Mouse (Mus musculus) B cell, adult 2 months (primary cell): ENCODE data around the gene Ltc4s.

ENCODE experiments used
- DNase-seq, 2 experiments: peaks; one replicate each; pipeline ENCODE4 v3.0.0; 2022

Ltc4s gene

DNA sequence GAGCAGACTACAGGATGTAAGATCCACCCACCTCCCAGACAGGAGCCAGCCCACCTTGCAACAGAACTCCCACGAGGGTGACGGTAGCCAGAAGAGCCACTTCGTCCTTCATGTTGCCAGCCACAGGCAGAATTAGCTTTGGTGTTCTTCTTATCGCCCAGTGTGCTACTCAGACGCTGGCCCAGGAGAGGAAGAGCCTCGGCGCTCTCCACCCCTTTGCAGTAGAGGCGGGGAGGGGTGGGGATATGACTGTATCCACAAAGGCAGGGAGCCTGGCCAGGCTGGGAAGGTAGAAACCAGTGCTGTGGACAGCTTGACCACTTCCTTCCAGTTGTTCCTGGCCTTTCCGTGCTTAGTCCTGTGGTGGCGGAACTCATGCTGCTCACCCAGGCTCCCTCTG is at the start of gene Ltc4s:
Gene Ltc4s, minus strand, starts transcription at position 293 of the 400 bp plus-strand sequence.
- no peak for DNase-seq

DNA sequence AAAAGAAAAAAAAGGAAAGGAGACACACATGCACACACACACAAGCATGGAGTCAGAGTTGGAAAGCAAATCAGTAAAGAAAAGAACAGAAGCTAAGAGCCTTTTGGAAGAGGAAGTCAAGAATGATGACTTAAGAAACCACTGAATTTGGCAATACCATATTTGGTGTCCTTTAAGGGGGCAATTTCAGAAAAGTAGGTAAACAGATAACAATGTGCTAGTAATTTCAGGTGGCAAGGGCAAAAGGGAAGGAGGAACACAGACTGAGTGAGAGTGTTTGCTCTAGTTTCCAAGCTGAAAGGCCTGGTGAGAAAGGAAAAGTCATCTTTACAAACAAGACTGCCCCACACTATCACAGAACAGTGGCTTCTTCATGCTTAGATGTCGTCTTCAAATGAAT is 48.0 kb upstream of the Ltc4s start:
- DNase-seq: no peak

DNA sequence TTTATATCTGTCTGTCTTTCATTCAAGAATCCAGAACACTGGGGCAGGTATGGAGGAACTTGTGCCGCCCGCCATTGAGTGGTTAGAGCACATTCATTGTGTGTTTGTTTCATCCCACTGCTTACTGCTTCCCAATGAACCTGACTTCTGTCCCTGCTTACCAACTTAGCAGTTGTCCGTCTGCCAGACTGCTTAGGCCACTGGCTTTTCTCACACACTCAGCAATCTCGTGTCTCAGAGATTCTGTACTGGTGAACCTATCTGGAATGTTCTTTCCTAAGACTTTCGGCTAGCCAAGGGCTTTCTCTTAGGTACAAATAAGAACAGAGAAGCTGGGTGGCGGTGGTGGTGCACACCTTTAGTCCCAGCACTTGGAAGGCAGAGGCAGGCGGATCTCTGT is 47.3 kb upstream of the Ltc4s start:
- DNase-seq: no peak

DNA sequence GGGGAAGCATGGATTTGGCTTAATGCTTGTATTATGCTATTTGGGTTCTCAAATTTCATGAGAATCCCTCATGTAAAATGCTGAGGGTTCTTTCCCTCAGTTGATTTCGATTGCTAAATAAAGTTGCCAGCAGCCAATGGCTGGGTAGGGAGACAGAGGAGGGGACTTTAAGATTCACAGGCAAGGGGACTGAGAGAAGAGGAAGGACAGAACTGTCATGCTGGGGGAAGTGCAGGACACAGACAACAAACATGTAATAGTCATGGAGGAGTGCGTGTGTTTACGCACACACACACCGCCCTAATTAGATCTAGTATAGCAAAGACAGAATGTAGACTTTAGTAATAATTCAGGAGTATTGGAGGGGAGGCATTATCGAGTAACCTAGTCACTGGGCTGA is 46.8 kb upstream of the Ltc4s start:
- no peak for DNase-seq

DNA sequence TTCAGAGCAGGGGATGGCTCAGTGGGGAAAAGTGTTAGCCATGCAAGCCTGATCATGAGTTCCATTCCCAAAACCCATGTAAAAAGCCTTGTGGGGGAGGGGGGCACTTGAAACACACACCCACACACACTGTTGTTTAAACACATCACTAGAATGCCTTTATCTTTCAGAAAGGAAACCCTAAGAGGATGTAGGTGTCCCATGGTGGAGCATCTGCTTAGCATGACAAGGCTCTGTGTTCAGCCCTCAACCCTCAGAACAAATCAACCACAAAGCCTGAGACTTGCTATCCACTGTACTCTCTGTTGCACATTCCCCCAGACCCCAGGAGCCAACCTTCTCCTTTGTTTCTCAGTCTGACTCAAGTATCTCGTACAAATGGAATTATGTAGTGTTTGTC is 41.6 kb upstream of the Ltc4s start:
- no peak for DNase-seq

DNA sequence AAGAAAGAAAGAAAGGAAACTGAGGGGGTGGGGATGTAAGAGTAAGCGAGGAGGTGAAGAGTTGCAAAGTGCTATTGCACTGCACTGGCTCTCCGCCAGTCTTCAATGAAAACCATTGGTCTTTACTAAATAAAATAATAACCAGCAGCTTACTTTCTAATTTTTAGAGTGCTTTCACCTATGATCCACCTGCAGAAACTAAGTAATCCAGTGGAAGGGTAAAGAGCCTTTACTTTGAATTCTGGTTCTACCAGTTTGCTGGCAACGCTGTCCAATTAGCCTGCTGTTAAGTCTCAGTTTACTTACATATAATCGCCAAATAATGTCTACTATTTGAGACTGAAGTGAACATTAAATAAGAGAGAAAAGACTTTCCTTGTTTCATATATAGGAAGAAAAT is 40.6 kb upstream of the Ltc4s start:
- DNase-seq: no peak

DNA sequence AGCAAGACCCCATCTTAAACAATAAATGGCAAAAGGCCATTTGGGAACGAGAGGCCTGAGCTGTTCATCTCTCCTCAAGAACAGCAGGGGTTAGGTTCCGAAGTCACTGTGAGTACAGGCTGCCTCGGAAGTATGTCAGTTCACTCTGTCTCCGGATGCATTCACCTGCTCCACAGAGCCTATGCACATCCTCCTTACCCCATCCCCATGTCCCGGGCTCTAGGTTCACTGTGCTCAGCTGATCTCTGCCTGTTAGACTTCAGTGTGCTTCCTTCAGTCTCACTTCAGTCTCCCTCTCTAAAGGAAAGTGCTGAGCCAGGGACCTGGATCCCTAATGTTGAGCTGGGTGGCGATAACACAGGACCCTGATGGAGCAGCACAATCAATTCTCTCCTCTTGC is 39.3 kb upstream of the Ltc4s start:
- no peak for DNase-seq

DNA sequence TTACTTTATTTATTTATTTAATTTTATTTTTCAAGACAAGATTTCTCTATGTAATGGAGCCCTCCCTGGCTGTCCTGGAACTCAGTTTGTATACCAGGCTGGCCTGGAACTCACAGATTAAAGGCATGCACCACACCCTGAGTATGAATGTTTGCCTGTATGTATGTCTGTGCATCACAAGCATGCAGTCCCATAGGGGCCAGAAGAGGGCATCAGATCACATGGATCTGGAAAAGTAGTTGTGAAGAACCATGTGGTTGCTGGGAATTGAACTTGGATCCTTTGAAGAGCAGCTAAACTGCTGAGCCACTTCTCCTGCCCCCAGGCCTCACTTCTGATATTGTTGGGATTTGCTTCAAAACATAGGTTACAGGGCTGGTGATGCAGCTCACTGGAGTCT is 38.6 kb upstream of the Ltc4s start:
- DNase-seq: no peak

DNA sequence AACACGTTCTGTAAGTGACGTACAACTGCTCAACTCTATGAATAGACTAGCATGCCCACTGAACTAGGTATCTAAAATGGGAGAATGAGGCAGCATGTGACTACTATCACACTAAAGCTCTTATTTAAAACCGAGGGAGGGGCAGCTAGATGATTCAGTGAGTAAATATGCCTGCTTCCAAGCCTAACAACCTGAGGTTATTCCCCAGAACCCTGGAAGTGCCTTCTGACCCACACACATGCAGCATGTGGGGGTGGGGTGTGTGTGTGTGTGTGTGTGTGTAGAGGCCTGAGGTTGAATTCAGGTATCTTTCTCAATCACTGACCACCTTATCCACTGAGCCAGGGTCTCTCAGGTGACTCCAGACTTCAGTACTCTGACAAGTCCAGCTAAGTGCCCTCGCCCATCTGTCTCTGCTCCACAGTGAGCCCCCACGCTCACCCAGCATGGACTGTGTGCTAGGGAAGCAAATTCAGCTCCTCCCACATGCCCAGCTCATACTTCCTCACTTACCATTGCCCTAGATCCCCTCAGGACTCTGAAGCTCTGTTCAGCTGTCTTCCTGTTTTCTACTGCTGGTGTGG is 37.2 kb upstream of the Ltc4s start:
- DNase-seq: peak; percentile 22 to 36

DNA sequence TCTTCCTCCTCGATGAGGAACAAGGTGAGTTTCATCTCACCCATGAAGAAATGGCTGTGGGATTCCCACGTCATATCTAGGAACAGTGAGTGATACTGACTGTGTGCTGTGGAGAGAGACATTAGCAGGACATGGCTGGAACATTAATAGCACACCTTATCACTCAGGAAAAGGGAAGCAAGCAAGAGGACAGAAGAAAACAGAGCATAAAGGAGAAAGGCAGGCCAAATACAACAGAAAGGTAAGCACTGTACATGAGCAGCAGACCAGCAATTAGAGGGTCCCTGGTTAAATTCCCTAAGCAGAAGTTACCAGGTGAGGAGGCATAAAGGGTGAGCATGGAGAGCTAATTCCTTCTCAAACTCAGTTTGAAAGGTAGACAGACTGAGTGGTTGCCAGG is 36.7 kb upstream of the Ltc4s start:
- DNase-seq: no peak

DNA sequence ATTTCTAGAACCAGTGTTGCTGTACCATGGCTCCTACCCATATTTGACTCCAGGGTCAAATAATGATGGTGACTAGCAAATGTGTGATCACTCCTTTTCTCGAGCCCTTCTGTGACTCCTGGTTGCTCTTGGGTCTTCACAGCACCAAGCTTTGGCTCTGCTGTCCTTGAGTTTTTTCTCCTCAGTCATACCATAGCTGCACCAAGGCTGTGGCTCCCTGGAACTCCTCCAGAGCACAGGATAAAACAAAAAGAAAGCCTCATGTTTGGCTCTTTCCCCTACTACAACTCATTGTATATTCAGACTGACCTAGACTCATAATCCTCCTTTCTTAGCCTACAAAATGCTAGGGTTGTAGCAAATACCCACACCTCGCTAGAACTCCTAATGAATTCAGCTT is 34.4 kb upstream of the Ltc4s start:
- no peak for DNase-seq

DNA sequence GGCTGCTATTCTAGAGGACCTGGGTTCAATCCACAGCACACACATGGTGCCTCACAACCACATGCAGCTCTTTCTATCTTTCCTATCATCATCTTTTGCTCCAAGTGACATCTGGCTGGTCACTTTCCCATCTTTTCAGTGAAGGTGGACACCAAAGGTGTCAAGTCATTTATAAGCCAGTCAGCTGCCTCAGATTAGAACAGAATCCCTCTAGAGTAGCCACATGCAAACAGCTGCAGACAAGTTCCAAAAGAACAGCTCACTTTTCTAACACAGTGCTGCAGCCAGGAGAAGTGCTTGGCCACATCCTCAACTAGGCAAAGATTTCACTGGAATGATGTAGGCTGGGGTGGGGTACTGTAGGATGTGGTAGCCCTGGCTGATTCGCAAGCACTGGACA is 31.5 kb upstream of the Ltc4s start:
- DNase-seq: no peak

DNA sequence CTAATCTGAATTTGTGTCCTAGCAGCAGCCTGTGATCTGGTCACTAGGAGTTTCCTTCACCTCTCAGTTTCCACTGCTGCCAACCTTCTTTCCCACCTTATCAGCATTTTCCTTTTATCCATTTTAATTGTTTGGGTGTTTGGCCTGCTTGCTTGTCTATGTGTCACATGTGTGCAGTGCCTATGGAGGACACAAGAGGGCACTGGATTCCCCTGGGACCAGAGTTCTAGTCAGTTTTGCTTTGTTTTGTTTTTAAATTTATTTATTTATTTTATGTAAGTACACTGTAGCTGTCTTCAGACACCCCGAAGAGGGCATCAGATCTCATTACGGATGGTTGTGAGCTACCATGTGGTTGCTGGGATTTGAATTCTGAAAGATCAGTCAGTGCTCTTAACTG is 30.7 kb upstream of the Ltc4s start:
- DNase-seq: peak; percentile 75 to 79

DNA sequence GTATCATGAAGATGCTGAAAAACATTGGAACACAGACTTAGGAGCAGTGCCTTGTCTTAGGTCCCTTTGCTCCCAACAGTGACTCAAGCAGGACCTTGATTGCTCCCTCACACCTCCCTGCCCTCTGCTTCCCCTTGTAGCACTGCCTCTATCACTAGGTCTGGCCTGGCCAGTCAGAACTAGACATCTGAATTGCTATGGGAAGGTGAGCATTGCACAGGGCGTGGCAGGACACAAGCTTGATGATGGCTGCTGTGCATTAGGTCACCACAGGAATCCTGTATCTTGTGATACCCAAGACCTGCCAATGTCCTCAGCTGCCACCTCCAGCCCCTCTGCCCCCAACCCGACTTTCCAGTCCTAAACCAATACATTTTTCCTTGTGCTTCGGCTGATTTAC is 28.6 kb upstream of the Ltc4s start:
- DNase-seq: no peak

DNA sequence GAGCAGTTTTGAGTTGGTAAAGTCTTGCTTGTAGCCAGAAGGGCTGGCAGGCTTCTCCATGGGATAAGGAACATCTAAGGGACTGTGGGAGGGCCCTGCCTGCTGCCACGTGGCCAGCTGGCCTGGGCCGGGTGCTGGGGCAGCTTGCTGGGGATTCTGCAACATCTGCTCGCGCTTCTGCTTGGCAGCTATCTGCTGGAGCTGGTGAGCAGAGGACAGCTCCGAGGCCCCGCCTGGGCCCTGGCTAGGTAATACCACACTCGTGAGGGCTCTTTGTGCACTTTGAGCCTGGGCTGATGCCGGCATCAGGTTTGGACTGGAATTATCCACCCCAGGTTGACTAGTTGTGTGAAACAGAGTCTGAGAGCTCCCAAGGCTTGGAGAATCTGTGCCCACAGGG is 27.5 kb upstream of the Ltc4s start:
- DNase-seq: no peak

DNA sequence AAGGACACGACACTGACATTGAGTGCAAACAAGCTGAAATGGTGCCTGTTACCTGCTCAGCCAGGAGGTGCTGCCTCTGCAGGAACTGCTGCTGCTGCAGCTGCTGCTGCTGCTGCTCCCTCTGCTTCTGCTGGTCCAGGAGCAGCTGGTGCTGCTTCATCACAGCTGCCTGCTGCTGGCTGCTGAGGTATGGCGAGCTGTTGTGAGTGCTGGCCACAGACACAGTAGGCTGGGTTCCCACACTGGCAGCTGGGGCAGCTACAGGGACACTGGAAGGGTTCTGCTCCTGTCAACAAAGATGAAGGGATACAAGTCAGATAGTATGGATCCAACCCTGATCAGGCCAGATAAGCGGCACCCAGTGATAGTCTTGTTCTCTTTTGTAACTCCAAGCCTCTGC is 24.8 kb upstream of the Ltc4s start:
- no peak for DNase-seq

DNA sequence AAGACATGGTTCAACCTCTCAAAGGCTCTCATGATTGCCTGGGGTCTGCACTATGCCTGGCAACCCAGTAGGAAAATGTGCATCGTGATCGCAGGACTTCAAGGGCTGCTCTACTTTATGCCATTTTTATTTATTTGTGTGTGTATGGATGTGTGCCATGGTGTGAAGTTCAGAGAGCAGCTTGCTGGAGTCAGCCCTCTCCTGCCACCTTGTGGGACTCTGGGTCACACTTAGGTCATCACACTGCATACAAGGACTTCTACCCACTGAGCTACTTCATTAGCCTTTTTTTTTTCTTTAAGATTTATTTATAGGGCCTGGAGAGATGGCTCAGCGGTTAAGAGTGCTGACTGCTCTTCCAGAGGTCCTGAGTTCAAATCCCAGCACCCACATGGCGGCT is 23.6 kb upstream of the Ltc4s start:
- peak; percentile 23 to 44 for DNase-seq

DNA sequence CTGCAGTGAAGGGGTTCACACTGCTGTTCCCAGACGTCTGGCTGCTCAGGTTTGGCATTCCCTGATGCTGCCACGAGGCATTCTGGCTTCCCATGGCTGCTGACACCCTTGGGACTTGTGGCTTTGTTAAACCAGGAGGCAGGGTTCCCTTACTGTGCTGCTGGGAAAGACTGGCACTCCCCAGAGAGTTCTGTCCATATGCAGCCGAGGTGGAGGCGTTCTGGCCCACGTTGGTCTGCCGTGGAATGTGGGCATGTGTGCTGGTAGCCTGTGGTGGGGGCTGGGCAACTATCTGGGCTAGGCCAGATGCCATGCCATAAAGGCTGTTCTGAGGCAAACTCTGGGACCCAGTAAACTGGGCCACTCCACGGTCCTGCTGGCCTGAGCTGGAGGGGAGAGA is 19.9 kb upstream of the Ltc4s start:
- no peak for DNase-seq

DNA sequence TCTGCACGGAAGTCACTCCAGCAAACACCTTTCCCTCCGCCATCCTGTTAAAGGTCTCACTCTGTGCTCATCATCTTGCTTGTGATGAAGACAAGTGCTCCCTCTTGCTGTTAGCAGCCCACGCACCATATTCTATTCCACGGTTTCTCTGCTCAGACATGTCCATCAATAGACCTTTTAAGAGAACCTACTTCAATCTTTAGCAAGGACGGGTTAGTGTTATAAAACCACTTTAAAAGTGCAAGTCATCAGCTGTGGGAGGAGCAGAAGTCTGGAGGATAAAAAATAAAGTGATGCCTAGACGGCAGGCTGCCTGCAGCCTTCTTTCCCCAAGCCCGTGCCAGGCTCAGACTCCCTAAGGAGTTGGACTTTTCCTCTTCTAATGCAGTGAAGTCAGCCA is 18.2 kb upstream of the Ltc4s start:
- no peak for DNase-seq

DNA sequence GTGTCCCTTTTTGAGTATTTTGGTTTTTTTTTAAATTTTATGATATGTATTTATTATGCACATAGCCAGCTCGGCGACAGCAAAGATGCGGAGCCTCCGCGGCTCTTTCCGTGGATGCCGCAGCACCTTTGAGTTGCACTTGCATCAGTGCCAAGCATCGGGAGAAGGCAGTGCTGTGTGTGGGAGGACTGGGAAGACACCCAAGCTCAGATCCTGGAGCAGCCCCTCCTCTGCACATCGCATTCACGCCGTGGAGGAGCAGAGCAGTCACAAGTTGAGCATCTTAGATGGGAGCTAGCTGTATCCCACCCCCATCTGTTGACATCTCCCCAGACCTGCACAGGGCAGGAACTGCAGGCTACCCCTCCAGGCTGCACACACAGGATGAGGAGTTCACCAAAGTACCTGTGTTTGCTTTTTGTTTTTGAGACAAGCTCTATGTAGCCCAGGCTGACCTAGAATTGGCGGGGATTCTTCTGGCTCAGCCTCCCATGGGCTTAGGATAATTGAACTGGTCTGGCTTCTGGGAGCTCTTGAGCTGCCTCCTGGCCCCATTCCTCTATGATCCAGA is 15.7 kb upstream of the Ltc4s start:
- DNase-seq: no peak

DNA sequence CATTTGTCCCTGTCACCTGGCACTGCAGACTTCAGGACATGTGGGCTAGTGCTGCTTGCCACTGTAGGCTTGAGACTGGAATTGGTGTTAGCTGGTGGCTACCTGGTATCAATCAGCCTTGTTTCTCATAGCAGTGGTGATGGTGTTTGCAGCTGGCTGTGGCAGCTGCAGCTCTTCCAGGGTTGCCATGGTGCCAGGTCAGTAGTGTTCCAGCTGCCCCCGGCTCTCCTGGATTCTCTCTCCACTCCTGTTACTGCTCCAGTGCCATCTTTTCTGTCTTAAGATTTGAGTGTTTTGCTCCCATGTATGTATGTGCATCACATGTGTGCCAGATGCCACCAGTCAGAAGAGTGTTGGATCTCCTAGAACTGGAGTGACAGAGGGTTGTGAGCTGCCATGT is 15.0 kb upstream of the Ltc4s start:
- DNase-seq: no peak

DNA sequence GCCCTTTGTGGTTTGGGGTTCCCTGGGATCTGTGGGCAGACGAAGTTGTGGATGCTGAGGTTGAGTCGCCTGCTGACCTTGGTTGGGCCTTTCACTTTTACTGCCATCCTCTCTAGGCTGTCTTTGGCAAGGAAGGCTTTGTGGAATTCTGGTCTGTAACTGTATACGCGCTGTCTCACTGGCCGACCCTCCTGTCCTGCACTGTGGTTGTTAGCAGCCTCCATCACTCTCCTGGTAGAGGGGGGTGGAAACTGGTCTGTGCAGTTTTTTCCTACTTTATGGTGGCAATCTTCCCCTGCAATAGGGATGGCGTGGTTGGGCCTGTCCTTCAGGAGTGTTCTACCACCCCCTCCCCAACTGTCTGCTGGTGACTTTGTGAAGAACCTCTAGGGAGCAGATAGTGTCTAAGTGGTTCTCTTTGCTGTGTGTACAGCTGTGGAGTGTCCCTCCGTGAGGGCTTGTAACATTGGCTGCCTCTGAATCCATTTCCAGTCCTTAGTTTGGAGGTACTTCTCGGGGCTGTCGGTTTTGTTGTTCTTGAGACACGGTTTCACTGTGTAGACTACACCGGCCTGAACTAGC is 14.4 kb upstream of the Ltc4s start:
- DNase-seq: no peak

DNA sequence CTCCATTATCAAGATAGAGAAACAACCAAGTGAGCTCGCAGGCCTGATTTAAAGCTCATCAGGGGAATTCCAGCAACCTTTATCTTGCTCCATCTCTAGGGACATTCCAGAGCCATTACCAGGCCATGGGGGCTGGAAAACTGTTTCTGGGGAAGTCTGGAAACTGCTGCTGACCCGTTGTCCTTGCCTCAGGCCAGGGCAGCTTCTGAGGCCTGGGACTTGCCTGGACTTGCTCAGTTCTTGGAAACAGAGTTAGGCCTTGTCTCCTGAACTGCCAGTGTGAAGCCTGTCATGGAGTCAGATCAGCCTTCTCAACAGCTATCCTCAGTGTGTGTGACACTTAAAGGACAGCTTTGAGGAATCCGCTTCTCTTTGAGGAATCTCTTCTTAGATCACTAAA is 13.8 kb upstream of the Ltc4s start:
- DNase-seq: no peak

DNA sequence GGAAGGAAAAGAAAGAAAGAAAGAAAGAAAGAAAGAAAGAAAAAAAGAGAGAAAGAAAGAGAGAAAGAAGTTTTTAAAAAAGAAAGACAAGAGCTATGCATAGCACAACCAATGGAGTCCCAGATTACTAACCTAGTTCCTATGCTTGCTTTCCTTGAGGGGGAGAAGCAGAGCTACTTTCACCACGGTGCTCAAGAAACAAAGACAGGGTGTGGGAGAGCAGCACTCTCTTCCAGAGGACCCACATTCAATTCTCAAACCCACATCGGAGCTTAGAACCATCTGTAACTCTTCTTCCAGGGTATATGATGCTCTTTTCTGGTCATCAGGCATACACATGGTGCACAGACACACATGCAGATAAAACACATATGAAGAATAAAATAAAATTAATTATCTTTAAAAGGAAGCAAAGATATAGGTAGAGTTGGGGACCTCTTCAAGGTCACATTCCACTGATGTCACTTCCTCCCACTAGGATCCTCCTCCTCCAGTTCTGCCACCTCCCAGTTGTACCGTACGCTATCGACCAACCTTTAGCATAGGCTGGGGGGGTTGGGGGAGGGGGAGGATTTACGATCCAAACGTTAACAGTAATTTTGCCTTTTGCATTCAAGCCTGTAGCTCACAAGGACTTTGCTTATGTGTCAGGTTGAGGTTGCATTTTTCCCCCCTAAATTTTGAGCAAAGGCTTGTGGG is 10.2 kb upstream of the Ltc4s start:
- no peak for DNase-seq

DNA sequence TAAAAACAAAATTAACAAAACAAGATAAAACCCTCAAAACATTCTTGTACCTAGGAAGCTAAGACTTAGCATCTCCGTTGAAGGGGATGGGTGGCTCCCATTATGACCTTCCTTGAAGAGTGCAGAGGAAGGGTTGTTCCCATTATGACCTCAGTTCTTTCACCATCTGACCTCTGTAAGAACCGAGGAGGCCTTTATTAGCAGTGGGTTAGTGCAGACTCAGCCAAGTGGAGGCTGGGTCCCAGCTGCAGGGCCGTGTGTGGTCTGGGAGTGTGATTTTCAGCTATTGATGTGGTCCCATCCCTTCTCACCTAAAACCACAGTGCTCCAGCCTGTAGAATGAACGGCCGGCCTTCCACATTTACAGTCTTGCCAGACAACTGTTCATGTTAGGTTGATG is 6.9 kb upstream of the Ltc4s start:
- DNase-seq: no peak
